Mouse (Mus musculus) Patski (cell line): ENCODE measurements around the gene Adh6a. TPM values are rescaled to one million over a fixed set of nuclear protein-coding genes. Genes with fewer than 3 reads are reported as not detected.

ENCODE experiments used
- ATAC-seq: fragments of 100-300 bp; one replicate; pipeline ENCODE4 v1.8.0; 2021
- CTCF ChIA-PET: fragments of 350-600 bp; sonication (Branson Sonifier 250); formaldehyde crosslinking; loops from one replicate; lab custom pipeline; 2022; ENCODE audit warnings: inconsistent platforms; lab: Charles Lee
- POLR2A ChIA-PET: fragments of 350-600 bp; sonication (Branson Sonifier 250); formaldehyde crosslinking; loops from one replicate; lab custom pipeline; 2022; ENCODE audit warnings: antibody characterized with exemption, inconsistent platforms; lab: Charles Lee
- DNase-seq: peaks from one replicate; pipeline ENCODE4 v3.0.0-alpha.2; 2011; ENCODE audit warnings: low read depth, low spot score
- H3K27me3 ChIP-seq: fragments of 371-371 bp; one replicate; pipeline ENCODE4 v1.5.1; 2021
- CTCF ChIP-seq: fragments of 100-300 bp; IDR thresholded peaks from one replicate; pipeline ENCODE4 v1.5.1; 2021
- in situ Hi-C: fragments of 300-500 bp; cut with MboI; formaldehyde crosslinking; loops from 3 replicates; pipeline ENCODE4 v1.11.1; 2018; ENCODE audit warnings: low pct_unique_long_range_greater_than_20kb, mixed read lengths
- polyA plus RNA-seq: library from polyadenylated mRNA; unstranded; gene quantifications from one replicate; pipeline ENCODE4 v1.2.3, GENCODE M21; 2021

Gene Adh6a
- polyA plus RNA-seq = 0.23 TPM

DNA sequence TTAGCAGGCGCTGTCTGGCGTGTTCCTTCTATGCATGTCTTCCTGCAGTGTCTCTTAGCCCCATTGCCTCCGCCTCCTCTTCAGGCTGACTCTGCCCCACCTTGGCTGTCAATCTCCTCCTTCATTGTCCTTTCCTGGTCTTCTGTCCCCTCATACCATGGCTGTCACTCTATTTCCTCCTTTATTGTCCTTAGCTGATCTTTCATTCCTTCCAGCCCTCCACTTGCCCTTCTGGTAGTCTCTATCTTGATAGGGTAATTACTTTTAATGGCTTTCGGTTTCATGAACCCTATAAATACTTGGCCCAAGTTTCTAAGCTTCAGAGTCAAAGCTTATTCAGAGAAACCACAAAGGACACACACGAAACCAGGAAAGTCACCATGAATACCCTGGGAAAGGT is at the start of gene Adh6a:
Adh6a (plus strand) TSS at position 322 of the 400 bp plus-strand sequence.
- CTCF ChIA-PET = no interaction called here
- H3K27me3 ChIP-seq = no peaks in the 10 kb centered on the region
- POLR2A ChIA-PET = no interaction called here
- ATAC-seq (no peak), DNase-seq (no peak)
- in situ Hi-C loops = no loop called here
- no peak for TF ChIP-seq CTCF

DNA sequence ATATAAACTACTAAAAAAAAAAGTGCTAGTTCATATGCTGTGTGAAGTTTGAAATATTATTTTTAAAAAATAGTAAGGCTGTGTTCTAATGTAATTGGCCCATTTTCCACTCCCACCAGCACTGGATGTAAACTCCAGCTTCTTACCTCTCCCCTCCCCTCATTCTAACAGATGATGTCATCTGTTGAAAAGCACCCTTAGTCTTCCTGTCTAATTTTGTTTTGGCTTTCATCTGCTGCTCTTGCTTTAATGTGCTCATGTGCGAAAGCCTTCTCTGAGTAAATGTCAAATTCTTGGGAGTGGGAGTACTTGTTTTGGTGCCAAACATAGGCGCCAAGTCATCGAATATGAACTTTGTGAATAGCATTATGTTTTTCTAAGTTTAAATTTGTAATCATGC is 48.4 kb upstream of the Adh6a start:
- no peak for DNase-seq
- no peak for ATAC-seq
- POLR2A ChIA-PET = no interaction called here
- no peak for TF ChIP-seq CTCF
- in situ Hi-C loops = no loop called here
- CTCF ChIA-PET = interaction anchor here (1.2 to 1.9 kb wide), 3 partner anchors 8 to 16 kb away, joined by 4 read pairs; no protein-coding TSS in a partner anchor
- H3K27me3 ChIP-seq = no peaks in the 10 kb centered on the region

DNA sequence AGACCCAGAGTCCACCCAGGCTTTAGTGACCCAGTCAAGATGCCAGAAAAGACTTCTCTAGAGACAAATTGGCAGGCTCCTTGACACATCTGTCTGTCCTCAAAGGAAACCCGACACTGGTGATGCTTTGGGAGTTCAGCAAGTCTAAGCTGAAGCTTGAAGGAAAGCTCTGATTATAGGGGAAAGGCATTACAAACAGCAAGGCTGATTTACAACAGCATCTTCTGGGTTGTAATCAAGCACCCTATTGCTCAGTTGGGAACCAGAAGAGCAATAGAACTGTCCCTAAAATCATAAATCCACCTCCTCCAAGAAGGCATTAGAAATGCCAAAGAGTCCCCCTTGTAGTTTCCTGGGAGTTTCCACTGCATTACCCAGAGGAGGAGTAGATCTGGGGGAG is 42.6 kb upstream of the Adh6a start:
- ATAC-seq (no peak), DNase-seq (no peak)
- ChIA-PET CTCF (interaction anchor here (1.2 to 5.1 kb wide), 4 partner anchors 8 to 135 kb away, joined by 3 to 21 read pairs (median 4); partner anchors contain the start of gene Adh1), POLR2A (interaction anchor here (2.5 kb wide), 1 partner anchor 18 kb away, joined by 7 read pairs; no protein-coding TSS in a partner anchor)
- in situ Hi-C loops = no loop called here
- no peaks in the 10 kb centered on the region for H3K27me3 ChIP-seq
- TF ChIP-seq CTCF = no peak

DNA sequence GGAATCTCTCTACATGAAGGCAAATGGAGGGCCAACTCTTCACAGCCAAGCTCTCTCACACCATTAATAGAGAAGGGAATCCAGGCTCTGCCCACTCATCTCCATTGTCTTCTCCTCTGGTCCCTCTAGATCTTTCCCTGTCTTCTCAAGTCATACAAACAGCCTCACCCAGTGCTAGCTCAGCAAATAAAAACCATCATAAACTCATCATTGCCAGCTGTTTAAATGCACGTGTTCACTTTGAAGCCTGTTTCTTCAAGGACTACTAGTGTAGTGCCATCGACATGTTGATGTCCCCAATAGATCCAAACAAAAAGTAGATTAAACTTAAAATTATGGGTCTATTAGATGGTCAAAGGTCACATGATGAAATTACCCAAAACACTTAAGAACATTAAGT is 41.8 kb upstream of the Adh6a start:
- TF ChIP-seq CTCF = no peak
- DNase-seq = no peak
- POLR2A ChIA-PET = interaction anchor here (0.8 to 2.5 kb wide), 2 partner anchors 19 to 23 kb away, joined by 3 to 7 read pairs; no protein-coding TSS in a partner anchor
- in situ Hi-C loops = no loop called here
- CTCF ChIA-PET = interaction anchor here (0.6 to 5.1 kb wide), 5 partner anchors 9 to 134 kb away, joined by 3 to 21 read pairs (median 6); partner anchors contain the start of gene Adh1
- no peak for ATAC-seq
- H3K27me3 ChIP-seq = no peaks in the 10 kb centered on the region

DNA sequence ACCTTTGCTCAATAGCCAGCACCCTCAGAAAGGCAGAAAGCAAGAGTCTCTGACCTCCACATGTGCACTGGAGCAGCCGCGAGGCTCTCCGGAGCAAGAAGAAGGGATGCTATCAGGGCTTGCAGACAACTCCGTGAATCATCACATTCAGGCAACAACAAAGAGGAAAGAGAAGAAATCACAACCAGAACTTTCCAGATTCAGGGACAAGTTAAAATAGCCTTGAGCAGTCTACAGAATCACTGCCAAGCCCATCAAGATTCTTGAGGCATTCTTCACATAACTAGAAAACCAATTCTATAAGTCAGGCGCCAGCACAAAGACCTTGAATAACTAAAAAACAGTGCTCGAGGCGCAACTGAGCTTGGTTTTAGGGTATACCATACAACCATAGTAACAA is 40.0 kb upstream of the Adh6a start:
- CTCF ChIA-PET = interaction anchor here (1.2 to 5.1 kb wide), 10 partner anchors 8 to 75 kb away, joined by 3 to 21 read pairs (median 4); partner anchors contain the start of gene Adh1
- no peak for TF ChIP-seq CTCF
- ATAC-seq = peak; percentile 95
- in situ Hi-C loops = no loop called here
- no peaks in the 10 kb centered on the region for H3K27me3 ChIP-seq
- POLR2A ChIA-PET = interaction anchor here (1.3 to 2.6 kb wide), 2 partner anchors 17 to 27 kb away, joined by 4 to 6 read pairs; no protein-coding TSS in a partner anchor
- DNase-seq = peak; percentile 92

DNA sequence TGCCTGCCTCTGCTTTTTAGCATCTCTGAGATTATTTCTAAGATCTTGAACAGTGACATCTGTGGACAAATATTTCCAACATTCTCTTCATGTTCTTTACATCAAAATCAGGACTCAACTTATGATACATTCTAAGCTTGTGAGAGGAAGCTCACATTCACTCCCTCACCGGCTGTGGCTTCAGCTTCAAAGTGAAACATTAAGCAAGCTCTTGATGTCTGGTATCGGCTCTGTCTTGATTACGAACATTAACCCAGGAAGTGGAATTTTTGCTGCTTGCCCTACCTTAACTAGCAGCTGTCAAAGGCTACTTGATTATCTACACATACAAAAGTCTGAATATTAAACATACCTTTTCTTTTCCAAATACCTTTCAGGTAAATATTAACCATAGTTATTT is 38.0 kb upstream of the Adh6a start:
- DNase-seq = no peak
- POLR2A ChIA-PET = interaction anchor here (2.6 kb wide), 1 partner anchor 15 kb away, joined by 6 read pairs; no protein-coding TSS in a partner anchor
- no peak for ATAC-seq
- no peak for TF ChIP-seq CTCF
- H3K27me3 ChIP-seq = no peaks in the 10 kb centered on the region
- CTCF ChIA-PET = interaction anchor here (0.7 to 1.8 kb wide), 4 partner anchors 24 to 145 kb away, joined by 3 to 4 read pairs (median 3); no protein-coding TSS in a partner anchor
- in situ Hi-C loops = no loop called here

DNA sequence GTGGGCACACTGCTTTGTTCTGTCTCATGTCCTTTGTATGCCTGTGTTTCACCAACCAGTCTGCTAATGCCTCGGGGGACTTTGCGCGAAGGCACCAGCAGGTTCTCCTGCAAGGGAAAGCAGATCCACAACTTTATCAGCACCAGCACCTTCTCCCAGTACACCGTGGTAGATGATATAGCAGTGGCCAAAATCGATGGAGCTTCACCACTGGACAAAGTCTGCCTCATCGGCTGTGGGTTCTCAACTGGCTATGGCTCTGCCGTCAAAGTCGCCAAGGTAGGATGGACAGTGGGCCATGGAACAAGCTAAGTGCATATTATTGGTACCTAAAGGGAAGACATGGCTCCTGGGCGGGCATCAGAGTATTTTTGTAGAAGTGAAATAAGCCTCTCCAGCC is 30.5 kb upstream of the Adh6a start:
- ChIA-PET CTCF (interaction anchor here (1.0 to 1.4 kb wide), 3 partner anchors 31 to 85 kb away, joined by 3 to 4 read pairs (median 3); no protein-coding TSS in a partner anchor), POLR2A (no interaction called here)
- no peak for TF ChIP-seq CTCF
- in situ Hi-C loops = no loop called here
- ATAC-seq = no peak
- H3K27me3 ChIP-seq = no peaks in the 10 kb centered on the region
- no peak for DNase-seq

DNA sequence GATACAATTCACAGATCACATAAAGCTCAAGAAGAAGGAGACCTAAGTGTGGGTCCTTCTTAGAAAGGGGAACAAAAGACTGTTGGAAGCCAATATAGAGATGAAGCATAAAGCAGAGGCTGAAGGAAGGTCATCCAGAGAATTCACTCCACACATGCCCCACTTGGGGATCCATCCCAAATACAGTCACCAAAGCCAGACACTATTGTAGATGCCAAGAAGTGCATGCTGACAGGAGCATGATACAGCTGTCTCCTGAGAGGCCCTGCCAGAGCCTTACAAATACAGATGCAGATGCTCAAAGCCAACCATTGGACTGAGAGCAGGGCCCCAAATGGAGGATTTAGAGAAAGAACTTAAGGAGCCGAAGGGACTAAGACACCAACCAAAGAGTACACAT is 29.3 kb upstream of the Adh6a start:
- no peak for ATAC-seq
- no peak for TF ChIP-seq CTCF
- ChIA-PET CTCF (no interaction called here), POLR2A (interaction anchor here (1.5 kb wide), 1 partner anchor 9 kb away, joined by 3 read pairs; no protein-coding TSS in a partner anchor)
- H3K27me3 ChIP-seq = no peaks in the 10 kb centered on the region
- in situ Hi-C loops = no loop called here
- no peak for DNase-seq

DNA sequence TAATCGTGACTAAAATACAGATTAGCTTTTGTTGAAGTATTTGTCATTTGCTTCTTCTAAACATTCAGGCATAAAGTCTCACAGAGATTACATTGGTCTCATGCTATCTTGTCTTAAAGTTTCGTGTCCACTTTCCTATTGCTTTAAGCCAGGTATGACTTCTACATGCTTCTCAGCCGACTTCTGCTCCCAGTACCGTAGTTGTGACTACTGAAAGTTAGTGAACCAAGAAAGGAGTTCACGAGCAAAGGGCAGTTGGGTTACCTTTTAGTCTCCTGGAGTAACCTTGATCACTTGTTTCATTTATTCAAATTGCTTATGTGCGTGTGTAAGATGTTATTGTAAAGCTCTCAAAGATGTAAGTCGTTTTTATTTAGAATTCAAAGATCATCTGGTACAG is 27.1 kb upstream of the Adh6a start:
- CTCF ChIA-PET = interaction anchor here (1.0 to 1.3 kb wide), 3 partner anchors 17 to 46 kb away, joined by 3 to 4 read pairs (median 3); no protein-coding TSS in a partner anchor
- no peak for DNase-seq
- in situ Hi-C loops = loop anchor here (5.0 kb wide), 1 partner anchor 106 kb away; no protein-coding TSS in a partner anchor

DNA sequence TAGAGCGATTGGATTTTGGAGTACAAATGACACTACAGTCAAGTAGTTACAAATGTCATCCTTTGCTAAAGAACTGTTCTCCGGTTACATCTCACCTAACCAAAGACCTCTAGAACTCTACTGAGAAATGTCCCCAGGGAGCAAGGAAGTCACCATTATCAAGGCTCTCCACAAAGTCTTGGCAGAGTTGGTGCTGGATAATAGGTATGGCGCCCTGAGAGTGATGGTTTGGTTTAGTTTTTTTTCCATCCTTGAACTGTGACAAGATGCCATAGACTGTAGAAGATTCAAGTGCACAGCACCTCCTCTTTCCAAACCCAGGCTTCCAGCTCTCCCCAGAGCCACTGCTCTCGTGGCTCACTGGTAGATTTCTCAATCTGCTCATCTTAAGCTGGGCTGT is 25.4 kb upstream of the Adh6a start:
- TF ChIP-seq CTCF = no peak
- CTCF ChIA-PET = interaction anchor here (1.5 kb wide), 2 partner anchors 29 to 56 kb away, joined by 3 read pairs; no protein-coding TSS in a partner anchor
- in situ Hi-C loops = loop anchor here (5.0 kb wide), 1 partner anchor 105 kb away; no protein-coding TSS in a partner anchor
- POLR2A ChIA-PET = no interaction called here
- DNase-seq = no peak
- no peak for ATAC-seq
- no peaks in the 10 kb centered on the region for H3K27me3 ChIP-seq

More for the DNA sequence above, 27.1 kb upstream of the Adh6a start:
- no peak for ATAC-seq
- POLR2A ChIA-PET = interaction anchor here (0.7 to 1.0 kb wide), 2 partner anchors 29 to 1855 kb away, joined by 3 read pairs; no protein-coding TSS in a partner anchor
- no peak for TF ChIP-seq CTCF
- no peaks in the 10 kb centered on the region for H3K27me3 ChIP-seq

DNA sequence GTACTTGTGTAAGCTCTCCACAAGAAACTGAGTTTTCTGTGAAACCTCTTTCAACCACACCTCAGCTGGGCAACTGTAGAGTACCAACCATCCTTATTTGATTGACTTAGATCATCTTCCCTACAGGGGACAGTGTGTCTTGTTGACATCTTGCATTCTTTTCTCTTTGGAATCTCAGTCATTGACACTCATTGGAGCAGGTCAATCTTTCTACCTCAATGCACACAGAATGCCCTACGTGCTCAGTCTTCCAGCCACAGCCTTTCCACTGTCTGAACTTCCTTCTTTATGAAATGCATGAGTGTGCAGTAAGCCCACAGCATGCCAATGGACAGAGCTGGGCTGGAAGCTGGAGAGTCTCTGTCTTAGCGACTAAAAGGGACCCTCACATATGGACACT is 22.4 kb upstream of the Adh6a start:
- ATAC-seq (peak; percentile 78), DNase-seq (peak; percentile 67)
- H3K27me3 ChIP-seq = no peaks in the 10 kb centered on the region
- TF ChIP-seq CTCF = no peak
- in situ Hi-C loops = no loop called here
- POLR2A ChIA-PET = interaction anchor here (0.7 to 1.7 kb wide), 2 partner anchors 16 to 470 kb away, joined by 4 to 6 read pairs; no protein-coding TSS in a partner anchor
- CTCF ChIA-PET = interaction anchor here (1.1 to 2.3 kb wide), 5 partner anchors 9 to 93 kb away, joined by 3 to 12 read pairs (median 6); no protein-coding TSS in a partner anchor
